Mouse (Mus musculus) neural tube, embryonic 11.5 days (tissue): ENCODE measurements around the gene Trmt1. TPM values are rescaled to one million over a fixed set of nuclear protein-coding genes. Genes with fewer than 3 reads are reported as not detected.
A peak's percentile ranks its signal among the peaks of the same experiment; 100 is the strongest.

ENCODE experiments used
- ATAC-seq: fragments of 200-750 bp; cut with Nextera tagmentation; 2 replicates; pipeline ENCODE4 v1.8.0; 2017; ENCODE audit warnings: moderate number of reproducible peaks, mild to moderate bottlenecking, moderate TSS enrichment, moderate library complexity; ENCODE audit not compliant: insufficient read depth, low FRiP score, low TSS enrichment
- DNase-seq: peaks from one replicate; pipeline ENCODE4 v3.0.0-alpha.2; 2015; ENCODE audit warnings: low spot score
- H3K27ac ChIP-seq: fragments of 300-500 bp; sonication (generic); 2 replicates; pipeline ENCODE4 v1.5.1; 2014; ENCODE audit warnings: low read depth, mild to moderate bottlenecking, low read length
- H3K27me3 ChIP-seq: fragments of 300-500 bp; sonication (generic); 2 replicates; pipeline ENCODE4 v1.6.1; 2014; ENCODE audit warnings: mild to moderate bottlenecking, low read length, mixed read lengths; ENCODE audit not compliant: control insufficient read depth, insufficient read depth
- H3K36me3 ChIP-seq: fragments of 300-500 bp; sonication (generic); 2 replicates; pipeline ENCODE4 v1.6.1; 2014; ENCODE audit warnings: mild to moderate bottlenecking, low read length, moderate library complexity, mixed read lengths; ENCODE audit not compliant: control insufficient read depth, insufficient read depth
- H3K4me1 ChIP-seq: fragments of 300-500 bp; sonication (generic); 2 replicates; pipeline ENCODE4 v1.6.1; 2014; ENCODE audit warnings: low read length, mixed read lengths; ENCODE audit not compliant: control insufficient read depth, insufficient read depth
- H3K4me2 ChIP-seq: fragments of 300-500 bp; sonication (generic); 2 replicates; pipeline ENCODE4 v1.6.1; 2014; ENCODE audit warnings: low read depth, mild to moderate bottlenecking, moderate library complexity
- H3K4me3 ChIP-seq: fragments of 300-500 bp; sonication (generic); 2 replicates; pipeline ENCODE4 v1.5.1; 2014; ENCODE audit warnings: low read depth, low read length
- H3K9ac ChIP-seq: fragments of 300-500 bp; sonication (generic); 2 replicates; pipeline ENCODE4 v1.6.1; 2014; ENCODE audit warnings: mild to moderate bottlenecking, low read length
- H3K9me3 ChIP-seq: fragments of 300-500 bp; sonication (generic); 2 replicates; pipeline ENCODE4 v1.6.1; 2016; ENCODE audit warnings: low read length; ENCODE audit not compliant: control insufficient read depth
- WGBS: fragments of 180-500 bp; shearing (Covaris S2); extraction: QIAGEN DNeasy Blood & Tissue Kit; methylation state at CpG from one replicate; pipeline ENCODE4 v1.1.7; 2014; 5-methylcytosine and 5-hydroxymethylcytosine counted together
- polyA plus RNA-seq: library from polyadenylated mRNA; unstranded; fragments of >200 nt; fragmentation: Nextera tagmentation; extraction: Ambion mirVana; gene quantifications from 2 replicates; pipeline ENCODE4 v1.2.1, GENCODE M21; 2014

Gene Trmt1
- polyA plus RNA-seq, 1 experiment from 2014 or later: 60.6 TPM

GRCm38 (mm10) chr8:84695140-84695539 is 9.0 kb downstream of the Trmt1 start:
- Histone ChIP-seq H3K36me3 (peaks cover 13% of the 10 kb centered on the region), H3K27ac (no peak overlapping the region), H3K9me3 (no peaks in the 10 kb centered on the region), H3K9ac (no peak overlapping the region), H3K4me3 (no peak overlapping the region), H3K4me1 (no peaks in the 10 kb centered on the region; the same call in 1 of the 2 replicates), H3K27me3 (no peaks in the 10 kb centered on the region), H3K4me2 (no peak overlapping the region)
- no peak for DNase-seq
- 95% methylated on average over 6 of the region's 6 CpGs for WGBS
- no peak for ATAC-seq

GRCm38 (mm10) chr8:84697166-84698130 is 11.3 kb downstream of the Trmt1 start:
- Histone ChIP-seq H3K9me3 (no peaks in the 10 kb centered on the region), H3K4me1 (no peaks in the 10 kb centered on the region), H3K27ac (no peak overlapping the region), H3K4me2 (no peak overlapping the region), H3K9ac (no peak overlapping the region), H3K27me3 (peaks cover 17% of the 10 kb centered on the region), H3K4me3 (no peak overlapping the region), H3K36me3 (peaks cover 11% of the 10 kb centered on the region; the same call in 1 of the 2 replicates)
- ATAC-seq (no peak), DNase-seq (peak; percentile 21)
- WGBS: 89% methylated on average over 14 of the region's 14 CpGs

- Histone ChIP-seq H3K36me3 (peaks cover 11% of the 10 kb centered on the region; the same call in 1 of the 2 replicates), H3K4me3 (no peak overlapping the region), H3K27ac (no peak overlapping the region), H3K27me3 (peaks cover 25% of the 10 kb centered on the region), H3K4me2 (no peak overlapping the region), H3K4me1 (no peaks in the 10 kb centered on the region), H3K9me3 (no peaks in the 10 kb centered on the region), H3K9ac (no peak overlapping the region)
- DNase-seq (no peak), ATAC-seq (no peak)
- WGBS: 89% methylated on average over 5 of the region's 5 CpGs
Observed at GRCm38 (mm10) chr8:84698288-84698687, 12.2 kb downstream of the Trmt1 start.

GRCm38 (mm10) chr8:84698929-84699401 is 12.9 kb downstream of the Trmt1 start:
- Histone ChIP-seq H3K4me2 (no peak overlapping the region), H3K9me3 (no peaks in the 10 kb centered on the region), H3K36me3 (peaks cover 11% of the 10 kb centered on the region; the same call in 1 of the 2 replicates), H3K9ac (no peak overlapping the region), H3K27me3 (peaks cover 32% of the 10 kb centered on the region), H3K4me1 (no peaks in the 10 kb centered on the region), H3K27ac (no peak overlapping the region), H3K4me3 (no peak overlapping the region)
- 93% methylated on average over 9 of the region's 9 CpGs for WGBS
- DNase-seq (no peak), ATAC-seq (no peak)

- H3K9me3 ChIP-seq: no peaks in the 10 kb centered on the region
- H3K4me2 ChIP-seq: no peak overlapping the region
- peaks cover 11% of the 10 kb centered on the region; the same call in 1 of the 2 replicates for H3K36me3 ChIP-seq
- no peaks in the 10 kb centered on the region for H3K4me1 ChIP-seq
- no peak overlapping the region for H3K9ac ChIP-seq
- H3K27me3 ChIP-seq: peaks cover 41% of the 10 kb centered on the region
- H3K4me3 ChIP-seq: no peak overlapping the region
- no peak overlapping the region for H3K27ac ChIP-seq
- DNase-seq: peak; percentile 57
- ATAC-seq: no peak
- WGBS: 65% methylated on average over 7 of the region's 7 CpGs
Observed at GRCm38 (mm10) chr8:84699861-84700322, 13.8 kb downstream of the Trmt1 start.

- 86% methylated on average over 5 of the region's 5 CpGs for WGBS
- H3K4me2 ChIP-seq: no peak overlapping the region
- H3K4me1 ChIP-seq: no peaks in the 10 kb centered on the region
- no peak overlapping the region for H3K27ac ChIP-seq
- no peak overlapping the region for H3K9ac ChIP-seq
- H3K27me3 ChIP-seq: peaks cover 48% of the 10 kb centered on the region
- H3K9me3 ChIP-seq: no peaks in the 10 kb centered on the region
- no peak for ATAC-seq
- H3K4me3 ChIP-seq: no peak overlapping the region
- peaks cover 9% of the 10 kb centered on the region; the same call in 1 of the 2 replicates for H3K36me3 ChIP-seq
- DNase-seq: no peak
Observed at GRCm38 (mm10) chr8:84700526-84700925, 14.4 kb downstream of the Trmt1 start.

GRCm38 (mm10) chr8:84700941-84701911 is 15.1 kb downstream of the Trmt1 start, which contains the start of gene Lyl1:
TSS of gene Lyl1 (plus strand) at chr8:84701457.
- Histone ChIP-seq H3K4me2 (peak within 1 kb of the TSS; percentile 19; the same call in 1 of the 2 replicates), H3K27me3 (peaks cover 52% of the 10 kb centered on the region), H3K9ac (peak within 1 kb of the TSS; percentile 10; the same call in 1 of the 2 replicates), H3K4me3 (peak within 1 kb of the TSS; percentile 23), H3K4me1 (no peaks in the 10 kb centered on the region), H3K9me3 (no peaks in the 10 kb centered on the region), H3K27ac (no peak within 1 kb of the TSS), H3K36me3 (peaks cover 9% of the 10 kb centered on the region; the same call in 1 of the 2 replicates)
- 11% methylated on average over 34 of the region's 34 CpGs for WGBS
- DNase-seq: peak; percentile 44
- ATAC-seq: no peak

GRCm38 (mm10) chr8:84702561-84702960 is 16.5 kb downstream of the Trmt1 start:
- H3K27me3 ChIP-seq: peaks cover 65% of the 10 kb centered on the region
- H3K4me1 ChIP-seq: peaks cover 11% of the 10 kb centered on the region
- H3K9ac ChIP-seq: no peak overlapping the region
- H3K4me2 ChIP-seq: no peak overlapping the region
- 0 out of 2 replicates have a peak, but pooled peaks cover 4% of the 10 kb centered on the region for H3K36me3 ChIP-seq
- H3K4me3 ChIP-seq: 0 out of 2 replicates have a peak overlapping the region, but pooled peaks have one; percentile 0
- WGBS: 77% methylated on average over 9 of the region's 9 CpGs
- H3K9me3 ChIP-seq: no peaks in the 10 kb centered on the region
- no peak for ATAC-seq
- H3K27ac ChIP-seq: no peak overlapping the region
- no peak for DNase-seq
